Mouse (Mus musculus): ENCODE measurements around the gene 4933417A18Rik. TPM values are rescaled to one million over a fixed set of nuclear protein-coding genes. Genes with fewer than 3 reads are reported as not detected.
"Not testable (repeated sequence)": the region's sequence is repeated elsewhere in the genome, so short reads cannot be mapped to it uniquely, and the experiment has no call there.

Gene 4933417A18Rik
- polyA plus RNA-seq, 1 experiment from 2014 or later = not detected

DNA sequence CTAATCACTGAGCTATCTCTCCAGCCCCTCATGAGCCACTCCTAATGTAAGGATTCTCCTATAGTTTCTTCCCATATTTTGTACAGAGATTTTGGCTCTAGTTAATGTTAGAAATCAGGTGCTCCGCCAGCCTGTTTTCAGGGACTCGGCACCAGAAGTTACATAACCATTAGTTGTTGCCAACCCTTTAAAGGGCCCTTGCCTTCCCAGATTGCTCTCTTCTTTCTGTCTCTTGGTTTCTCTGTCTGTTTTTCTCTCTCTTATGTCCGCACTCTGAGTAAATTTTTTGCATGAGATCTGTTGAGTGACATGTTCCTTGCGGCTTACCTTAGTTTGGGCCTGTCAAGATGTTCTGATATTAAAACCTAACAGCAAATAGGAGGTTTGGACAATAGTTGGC is 51.9 kb downstream of the 4933417A18Rik start:
- Histone ChIP-seq H3K9me3 (ENCODE audit: control insufficient read depth, low read length) (no peaks in the 10 kb centered on the region), H3K4me1 (ENCODE audit: control insufficient read depth in 2 of 2, insufficient read depth in 2 of 2, low read length in 2 of 2) (no peaks in the 10 kb centered on the region), H3K9ac (ENCODE audit: low read length) (no peak overlapping the region), H3K36me3 (ENCODE audit: control insufficient read depth, insufficient read depth, low read length) (peaks cover 45% of the 10 kb centered on the region), H3K4me2 (ENCODE audit: low read length) (no peak overlapping the region), H3K4me3 (ENCODE audit: control insufficient read depth in 1 of 2, insufficient read depth in 1 of 2, low read depth in 1 of 2, low read length in 2 of 2) (no peak overlapping the region), H3K27me3 (ENCODE audit: control insufficient read depth, insufficient read depth, low read length) (no peaks in the 10 kb centered on the region), H3K27ac (replicated peaks in 1 of 2; ENCODE audit: control insufficient read depth in 1 of 2, insufficient read depth in 1 of 2, low read depth in 2 of 2, low read length in 2 of 2) (no peak overlapping the region)
- ATAC-seq (ENCODE audit: insufficient number of reproducible peaks, insufficient read depth, low FRiP score, low read depth) = no peak
- WGBS = 90% methylated on average over 4 of the region's 4 CpGs

DNA sequence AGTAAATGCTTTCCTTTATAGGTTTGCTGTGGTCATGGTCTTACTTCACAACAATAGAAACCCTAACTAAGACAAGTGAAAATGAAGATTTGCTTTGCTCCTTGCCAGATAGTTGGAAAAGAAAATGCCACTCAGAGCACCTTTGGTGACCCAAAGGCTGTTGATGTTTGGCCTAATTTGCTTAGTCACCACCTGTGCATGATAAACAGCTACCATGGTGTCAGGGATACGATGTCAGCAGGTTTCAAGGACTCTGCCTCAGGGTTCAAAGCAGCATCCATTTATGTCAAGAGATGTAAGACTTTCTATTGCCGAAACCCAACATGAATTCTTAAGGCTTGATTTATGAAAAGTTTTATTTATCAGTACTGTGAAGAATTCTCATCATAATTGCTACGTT is 53.2 kb downstream of the 4933417A18Rik start:
- no peaks in the 10 kb centered on the region for H3K4me1 ChIP-seq (ENCODE audit: control insufficient read depth in 2 of 2, insufficient read depth in 2 of 2, low read length in 2 of 2)
- no peak overlapping the region for H3K9ac ChIP-seq (ENCODE audit: low read length)
- no peaks in the 10 kb centered on the region for H3K27me3 ChIP-seq (ENCODE audit: control insufficient read depth, insufficient read depth, low read length)
- H3K36me3 ChIP-seq (ENCODE audit: control insufficient read depth, insufficient read depth, low read length) = peaks cover 57% of the 10 kb centered on the region
- 91% methylated on average over 3 of the region's 3 CpGs for WGBS
- ATAC-seq (ENCODE audit: insufficient number of reproducible peaks, insufficient read depth, low FRiP score, low read depth) = no peak
- no peaks in the 10 kb centered on the region for H3K9me3 ChIP-seq (ENCODE audit: control insufficient read depth, low read length)
- no peak overlapping the region for H3K27ac ChIP-seq (replicated peaks in 1 of 2; ENCODE audit: control insufficient read depth in 1 of 2, insufficient read depth in 1 of 2, low read depth in 2 of 2, low read length in 2 of 2)
- H3K4me3 ChIP-seq (ENCODE audit: control insufficient read depth in 1 of 2, insufficient read depth in 1 of 2, low read depth in 1 of 2, low read length in 2 of 2) = no peak overlapping the region
- H3K4me2 ChIP-seq (ENCODE audit: low read length) = no peak overlapping the region

DNA sequence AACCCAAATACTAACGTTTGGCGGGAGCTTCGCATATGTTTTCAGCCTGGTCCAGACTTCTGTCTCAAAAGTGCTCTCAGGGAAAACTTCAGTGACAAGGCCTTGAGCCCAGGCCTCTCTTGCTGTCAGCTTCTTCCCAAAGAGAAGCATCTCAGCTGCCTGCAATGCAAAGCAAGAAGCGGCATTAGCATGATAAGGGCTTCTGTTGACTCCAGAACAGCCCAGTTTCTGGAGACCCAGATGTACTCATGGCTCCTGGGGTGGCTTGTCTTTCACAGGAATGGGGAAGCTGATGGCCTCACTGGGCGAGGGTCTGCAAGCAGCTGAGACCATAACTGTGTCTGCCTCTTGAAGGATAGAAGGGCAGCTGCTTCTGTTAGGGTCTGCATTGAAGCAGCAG is 54.4 kb downstream of the 4933417A18Rik start:
- H3K4me1 ChIP-seq (ENCODE audit: control insufficient read depth in 2 of 2, insufficient read depth in 2 of 2, low read length in 2 of 2); H3K9me3 ChIP-seq (ENCODE audit: control insufficient read depth, low read length); H3K4me2 ChIP-seq (ENCODE audit: low read length); H3K4me3 ChIP-seq (ENCODE audit: control insufficient read depth in 1 of 2, insufficient read depth in 1 of 2, low read depth in 1 of 2, low read length in 2 of 2); ATAC-seq (ENCODE audit: insufficient number of reproducible peaks, insufficient read depth, low FRiP score, low read depth); H3K9ac ChIP-seq (ENCODE audit: low read length); H3K27ac ChIP-seq (replicated peaks in 1 of 2; ENCODE audit: control insufficient read depth in 1 of 2, insufficient read depth in 1 of 2, low read depth in 2 of 2, low read length in 2 of 2); H3K27me3 ChIP-seq (ENCODE audit: control insufficient read depth, insufficient read depth, low read length): not testable (repeated sequence)
- peaks cover 67% of the 10 kb centered on the region for H3K36me3 ChIP-seq (ENCODE audit: control insufficient read depth, insufficient read depth, low read length)
- WGBS = 71% methylated on average over 5 of the region's 5 CpGs

DNA sequence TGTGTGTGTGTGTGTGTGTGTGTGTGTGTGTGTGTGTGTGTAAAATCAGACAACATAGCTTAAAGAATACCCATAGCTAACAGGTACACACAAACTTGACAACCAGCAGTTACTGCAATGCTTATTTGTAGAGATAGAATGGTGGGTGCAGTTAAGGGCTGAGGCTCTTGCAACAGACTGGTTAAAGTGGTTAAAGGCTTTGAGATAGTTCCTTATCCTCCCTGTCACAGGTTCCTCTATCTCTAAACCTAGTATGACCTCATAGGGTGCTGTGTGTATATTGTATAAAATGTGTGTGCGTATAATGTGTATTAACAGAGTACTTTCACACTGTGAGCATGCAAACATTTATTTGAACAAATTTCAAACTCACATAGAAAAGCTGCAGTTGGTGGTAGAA is 59.3 kb downstream of the 4933417A18Rik start:
- H3K36me3 ChIP-seq (ENCODE audit: control insufficient read depth, insufficient read depth, low read length) = peaks cover 96% of the 10 kb centered on the region
- H3K9me3 ChIP-seq (ENCODE audit: control insufficient read depth, low read length); H3K4me2 ChIP-seq (ENCODE audit: low read length); ATAC-seq (ENCODE audit: insufficient number of reproducible peaks, insufficient read depth, low FRiP score, low read depth); H3K27me3 ChIP-seq (ENCODE audit: control insufficient read depth, insufficient read depth, low read length); H3K4me3 ChIP-seq (ENCODE audit: control insufficient read depth in 1 of 2, insufficient read depth in 1 of 2, low read depth in 1 of 2, low read length in 2 of 2); H3K27ac ChIP-seq (replicated peaks in 1 of 2; ENCODE audit: control insufficient read depth in 1 of 2, insufficient read depth in 1 of 2, low read depth in 2 of 2, low read length in 2 of 2); H3K9ac ChIP-seq (ENCODE audit: low read length); H3K4me1 ChIP-seq (ENCODE audit: control insufficient read depth in 2 of 2, insufficient read depth in 2 of 2, low read length in 2 of 2): not testable (repeated sequence)
- 97% methylated on average over 1 of the region's 1 CpGs for WGBS

DNA sequence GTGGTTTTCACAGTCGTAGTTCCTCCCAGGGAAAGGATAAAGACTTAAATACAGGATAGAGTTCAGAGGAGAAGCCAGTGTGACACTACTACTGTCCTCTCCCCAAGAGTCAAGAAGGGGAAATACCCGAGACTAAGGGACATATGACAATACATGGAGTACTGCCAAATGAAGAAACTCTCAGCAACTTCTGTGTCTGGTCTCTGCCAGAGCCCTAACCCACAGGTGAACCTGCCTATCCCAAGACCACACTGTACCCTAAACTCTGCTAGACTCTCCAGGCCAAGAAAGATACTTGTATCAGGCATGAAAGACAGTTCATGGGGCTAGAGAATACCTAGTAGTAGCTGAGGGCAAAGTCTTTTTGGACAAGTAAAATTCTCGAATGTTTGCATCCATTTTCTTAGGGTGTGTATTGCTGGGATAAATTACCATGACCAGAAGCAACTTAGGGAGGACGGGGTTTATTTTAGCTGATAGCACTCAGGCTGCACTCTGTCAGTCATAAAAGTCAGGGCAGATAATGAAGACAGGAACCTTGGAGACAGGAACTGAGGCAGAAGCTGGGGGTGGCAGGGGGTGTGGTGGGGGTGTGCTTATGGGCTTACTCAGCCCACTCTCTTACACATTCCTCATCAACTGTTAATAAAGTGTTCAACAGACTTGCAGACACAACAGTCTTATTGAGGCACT is 67.5 kb downstream of the 4933417A18Rik start:
- Histone ChIP-seq H3K4me2 (ENCODE audit: low read length) (no peak overlapping the region), H3K27ac (replicated peaks in 1 of 2; ENCODE audit: control insufficient read depth in 1 of 2, insufficient read depth in 1 of 2, low read depth in 2 of 2, low read length in 2 of 2) (no peak overlapping the region), H3K9me3 (ENCODE audit: control insufficient read depth, low read length) (no peaks in the 10 kb centered on the region), H3K36me3 (ENCODE audit: control insufficient read depth, insufficient read depth, low read length) (peaks cover 39% of the 10 kb centered on the region), H3K9ac (ENCODE audit: low read length) (no peak overlapping the region), H3K4me1 (ENCODE audit: control insufficient read depth in 2 of 2, insufficient read depth in 2 of 2, low read length in 2 of 2) (peaks cover 2 to 18% of the 10 kb centered on the region in 2 experiments; a peak in 3 of 4 replicates), H3K27me3 (ENCODE audit: control insufficient read depth, insufficient read depth, low read length) (no peaks in the 10 kb centered on the region), H3K4me3 (ENCODE audit: control insufficient read depth in 1 of 2, insufficient read depth in 1 of 2, low read depth in 1 of 2, low read length in 2 of 2) (no peak overlapping the region)
- no peak for ATAC-seq (ENCODE audit: insufficient number of reproducible peaks, insufficient read depth, low FRiP score, low read depth)
- WGBS = 61% methylated on average over 4 of the region's 4 CpGs

DNA sequence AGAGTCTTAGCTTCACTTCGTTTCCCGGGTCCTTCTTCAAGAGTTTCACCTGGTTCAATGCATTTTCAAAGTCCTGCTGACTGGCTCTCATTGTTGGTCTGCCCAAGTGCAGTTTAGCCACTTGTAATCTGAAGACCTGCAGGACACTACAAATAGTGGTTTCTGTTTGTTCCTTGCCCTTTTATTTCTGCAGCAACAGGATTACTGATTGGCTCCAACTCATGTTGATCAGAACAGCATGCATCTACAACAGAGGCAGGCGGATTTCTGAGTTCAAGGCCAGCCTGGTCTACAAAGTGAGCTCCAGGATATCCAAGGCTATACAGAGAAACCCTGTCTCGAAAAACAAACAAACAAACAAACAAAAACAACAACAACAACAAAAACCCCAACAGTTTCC is 68.9 kb downstream of the 4933417A18Rik start:
- Histone ChIP-seq H3K4me2 (ENCODE audit: low read length) (peak overlapping the region; percentile 83), H3K9me3 (ENCODE audit: control insufficient read depth, low read length) (peaks cover 5% of the 10 kb centered on the region; the same call in 1 of the 2 replicates), H3K27me3 (ENCODE audit: control insufficient read depth, insufficient read depth, low read length) (no peaks in the 10 kb centered on the region), H3K4me3 (ENCODE audit: control insufficient read depth in 1 of 2, insufficient read depth in 1 of 2, low read depth in 1 of 2, low read length in 2 of 2) (peak overlapping the region; percentile 50 to 91; a peak in 3 of 4 replicates), H3K27ac (replicated peaks in 1 of 2; ENCODE audit: control insufficient read depth in 1 of 2, insufficient read depth in 1 of 2, low read depth in 2 of 2, low read length in 2 of 2) (peak overlapping the region; percentile 77 to 96; a peak in 2 of 4 replicates), H3K4me1 (ENCODE audit: control insufficient read depth in 2 of 2, insufficient read depth in 2 of 2, low read length in 2 of 2) (peaks cover 2 to 18% of the 10 kb centered on the region in 2 experiments; a peak in 3 of 4 replicates), H3K9ac (ENCODE audit: low read length) (peak overlapping the region; percentile 77), H3K36me3 (ENCODE audit: control insufficient read depth, insufficient read depth, low read length) (peaks cover 26% of the 10 kb centered on the region)
- ATAC-seq (ENCODE audit: insufficient number of reproducible peaks, insufficient read depth, low FRiP score, low read depth) = no peak
- 79% methylated on average over 4 of the region's 4 CpGs for WGBS

DNA sequence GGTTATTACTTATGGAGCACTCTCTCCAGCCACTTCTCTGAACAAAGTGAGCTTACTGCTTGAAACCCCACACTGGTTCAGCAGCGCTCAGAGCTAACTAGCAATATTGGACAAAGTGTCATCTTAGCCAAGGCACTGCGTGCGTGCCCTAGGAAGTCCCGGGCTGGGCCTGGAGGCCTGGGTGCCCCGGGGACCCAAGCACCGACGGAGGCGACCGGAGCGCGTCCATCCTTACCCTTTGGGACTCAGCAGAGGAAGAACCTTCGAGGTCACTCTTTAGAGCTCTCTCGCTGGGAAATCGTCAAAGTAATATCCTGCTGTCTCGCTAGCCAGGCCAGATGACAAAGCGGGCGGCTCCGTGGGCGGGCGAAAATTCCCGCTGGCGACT is 69.4 kb downstream of the 4933417A18Rik start:
- under 1% methylated on average over 22 of the region's 22 CpGs for WGBS
- Histone ChIP-seq H3K9me3 (ENCODE audit: control insufficient read depth, low read length) (peaks cover 6% of the 10 kb centered on the region; the same call in 1 of the 2 replicates), H3K27me3 (ENCODE audit: control insufficient read depth, insufficient read depth, low read length) (no peaks in the 10 kb centered on the region), H3K27ac (replicated peaks in 1 of 2; ENCODE audit: control insufficient read depth in 1 of 2, insufficient read depth in 1 of 2, low read depth in 2 of 2, low read length in 2 of 2) (peak overlapping the region; percentile 77 to 96), H3K9ac (ENCODE audit: low read length) (peak overlapping the region; percentile 77), H3K4me2 (ENCODE audit: low read length) (peak overlapping the region; percentile 83), H3K36me3 (ENCODE audit: control insufficient read depth, insufficient read depth, low read length) (peaks cover 21% of the 10 kb centered on the region), H3K4me3 (ENCODE audit: control insufficient read depth in 1 of 2, insufficient read depth in 1 of 2, low read depth in 1 of 2, low read length in 2 of 2) (peak overlapping the region; percentile 50 to 91), H3K4me1 (ENCODE audit: control insufficient read depth in 2 of 2, insufficient read depth in 2 of 2, low read length in 2 of 2) (peaks cover 2 to 18% of the 10 kb centered on the region in 2 experiments; a peak in 3 of 4 replicates)
- peak; percentile 54 for ATAC-seq (ENCODE audit: insufficient number of reproducible peaks, insufficient read depth, low FRiP score, low read depth)
